Mouse (Mus musculus) kidney, adult 2 months (tissue): ENCODE measurements at regions not wholly inside any gene's neighbourhood (a gene's known extent, or its start where the extent isn't known, plus 50 kb on each side); places are given as distances from the start of the nearest gene placed in this dataset.

Experiments used
- CTCF ChIP-seq: fragments of 200-500 bp; conservative IDR thresholded peaks from 2 replicates; pipeline ENCODE4 v1.5.1; 2011; ENCODE audit warnings: low read depth, mild to moderate bottlenecking, control low read depth, low read length, moderate library complexity, mixed read lengths; ENCODE audit not compliant: insufficient read depth, insufficient read length
- POLR2A ChIP-seq: fragments of 200-500 bp; IDR thresholded peaks from one replicate; pipeline ENCODE4 v1.6.1; 2011; ENCODE audit warnings: low read depth, low read length, control low read depth

DNA sequence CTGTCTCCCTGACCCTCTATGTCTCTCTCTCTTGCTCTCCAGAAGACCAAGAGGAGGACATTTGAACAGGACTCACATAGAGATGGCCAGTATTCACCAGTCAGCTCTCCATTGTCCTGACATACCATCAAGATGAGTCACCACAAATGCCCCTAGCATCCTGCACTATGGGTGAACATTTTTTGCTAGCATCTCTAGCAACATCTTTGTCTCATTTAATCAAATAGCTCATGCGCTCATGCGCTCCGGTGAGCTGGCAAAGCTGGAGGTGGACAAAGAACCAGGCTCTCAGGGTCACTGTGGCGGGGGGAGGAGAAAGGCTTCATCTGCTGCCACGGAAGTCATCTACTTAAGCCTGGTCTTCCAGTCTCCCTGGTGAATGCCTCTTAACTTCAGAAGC is 62.0 kb upstream of the Fzd10 start:
- TF ChIP-seq CTCF (no peak), POLR2A (no peak)
